Mouse (Mus musculus) left cerebral cortex, postnatal 36 days (tissue): Measurements from ENCODE around the gene Ss18l1. TPM values are rescaled to one million over a fixed set of nuclear protein-coding genes. Genes with fewer than 3 reads are reported as not detected.

ENCODE experiments used
- DNase-seq, 2 experiments: peaks; one replicate each; pipeline ENCODE4 v3.0.0; 2021 to 2022; ENCODE audit warnings: low spot score in 2 of 2, mixed read lengths in 1 of 2
- intact Hi-C: fragments of 180-260 bp; cut with DNase I; formaldehyde crosslinking; loops from one replicate; pipeline ENCODE4 v1.15.1; 2025
- total RNA-seq, 2 experiments: library from RNA; stranded (reverse); gene quantifications; 2 replicates each; pipeline ENCODE4 v1.2.3; 2021

Gene Ss18l1
- 10 to 100 TPM; 36.1 to 39.1 TPM for total RNA-seq

DNA sequence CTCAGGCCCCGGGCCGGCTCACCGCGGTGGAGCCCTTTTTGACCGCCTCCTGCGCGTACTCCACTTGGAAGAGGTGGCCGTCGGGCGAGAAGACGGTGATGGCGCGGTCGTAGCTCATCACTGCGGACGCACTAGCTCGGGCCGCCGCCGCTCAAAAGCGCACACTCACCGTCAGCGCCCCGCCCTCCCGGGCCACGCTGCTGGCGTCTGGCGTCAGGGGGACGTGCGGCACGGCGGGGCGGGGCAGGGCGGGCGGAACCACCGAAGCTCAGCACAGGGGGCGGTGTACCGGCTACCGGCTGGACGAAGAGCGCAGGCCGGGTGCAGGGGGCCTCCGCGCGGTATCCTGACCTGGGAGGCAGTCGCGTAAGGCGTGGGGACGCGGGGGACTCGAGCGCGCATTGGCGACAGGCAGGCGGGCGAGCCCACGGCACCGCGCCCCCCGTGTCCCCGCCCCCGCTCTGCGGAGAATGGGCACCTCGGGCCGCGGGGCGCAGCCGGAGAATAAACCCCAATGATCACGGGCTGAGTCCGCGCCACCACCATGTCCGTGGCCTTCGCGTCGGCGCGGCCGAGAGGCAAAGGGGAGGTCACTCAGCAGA is at the start of gene Ss18l1, which contains the start of gene Psma7:
Gene Ss18l1 (plus strand): TSS at position 254 of the 602 bp plus-strand sequence.
Gene Psma7 (minus strand): TSS at position 178 of the 602 bp plus-strand sequence.
- intact Hi-C loops = loop anchor here (1.0 to 5.0 kb wide), 2 partner anchors 17 to 65 kb away; partner anchors contain the start of gene Taf4
- DNase-seq = peak; percentile 91 to 93

DNA sequence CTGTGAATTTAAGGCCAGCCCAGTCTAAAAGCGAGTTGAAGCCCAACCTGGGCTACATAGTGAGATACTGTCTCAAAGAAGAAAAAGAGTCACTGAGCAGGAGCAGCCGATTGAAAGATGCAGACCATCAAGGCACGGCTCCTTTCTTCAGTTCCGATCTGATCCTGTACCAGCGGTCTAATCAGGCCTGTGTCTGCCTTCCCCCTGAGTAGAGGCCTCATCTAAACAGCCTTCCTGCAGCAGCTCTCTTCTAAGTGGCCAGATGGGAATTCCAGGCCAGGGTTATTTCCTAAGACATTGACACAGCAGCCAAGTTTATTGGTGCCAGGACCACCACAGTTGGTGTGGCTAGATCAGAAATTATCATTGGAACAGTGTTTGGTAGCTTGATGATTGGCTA is 49.2 kb upstream of the Ss18l1 start:
- intact Hi-C loops = no loop called here
- no peak for DNase-seq

DNA sequence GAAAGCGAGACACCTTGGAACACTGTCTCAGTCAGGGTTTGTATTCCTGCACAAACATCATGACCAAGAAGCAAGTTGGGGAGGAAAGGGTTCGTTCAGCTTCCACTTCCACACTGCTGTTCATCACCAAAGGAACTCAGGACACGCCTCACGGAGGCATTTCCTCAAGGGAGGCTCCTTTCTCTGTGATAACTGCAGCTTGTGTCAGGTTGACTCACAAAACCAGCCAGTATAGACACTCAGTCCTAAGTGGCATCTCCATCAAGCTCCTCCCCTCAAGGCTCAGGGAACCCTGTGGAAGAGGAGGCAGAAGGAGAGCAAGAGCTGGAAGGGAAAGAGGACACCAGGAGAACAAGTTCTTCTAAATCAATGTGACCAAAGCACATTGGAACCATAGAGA is 43.9 kb upstream of the Ss18l1 start:
- intact Hi-C loops = no loop called here
- DNase-seq = no peak

DNA sequence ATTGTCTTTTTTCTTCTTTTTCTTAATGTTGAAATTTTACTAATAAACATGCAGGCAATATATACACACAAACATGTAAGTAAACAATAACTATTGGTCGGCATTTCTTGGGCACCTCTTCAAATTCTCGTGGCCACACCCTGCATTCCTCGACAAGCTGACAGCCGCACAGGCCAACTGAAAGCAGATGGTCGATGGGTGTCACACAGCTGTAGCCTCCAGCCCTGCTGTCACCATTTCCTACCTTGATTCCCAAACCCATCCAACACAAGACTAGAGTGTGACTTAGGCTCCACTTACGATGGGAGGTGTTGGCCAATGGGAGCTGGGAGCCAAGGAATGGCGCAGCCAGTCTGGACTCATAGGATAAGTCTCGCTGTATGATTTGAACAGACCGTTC is 40.7 kb upstream of the Ss18l1 start:
- no peak for DNase-seq
- intact Hi-C loops = no loop called here

DNA sequence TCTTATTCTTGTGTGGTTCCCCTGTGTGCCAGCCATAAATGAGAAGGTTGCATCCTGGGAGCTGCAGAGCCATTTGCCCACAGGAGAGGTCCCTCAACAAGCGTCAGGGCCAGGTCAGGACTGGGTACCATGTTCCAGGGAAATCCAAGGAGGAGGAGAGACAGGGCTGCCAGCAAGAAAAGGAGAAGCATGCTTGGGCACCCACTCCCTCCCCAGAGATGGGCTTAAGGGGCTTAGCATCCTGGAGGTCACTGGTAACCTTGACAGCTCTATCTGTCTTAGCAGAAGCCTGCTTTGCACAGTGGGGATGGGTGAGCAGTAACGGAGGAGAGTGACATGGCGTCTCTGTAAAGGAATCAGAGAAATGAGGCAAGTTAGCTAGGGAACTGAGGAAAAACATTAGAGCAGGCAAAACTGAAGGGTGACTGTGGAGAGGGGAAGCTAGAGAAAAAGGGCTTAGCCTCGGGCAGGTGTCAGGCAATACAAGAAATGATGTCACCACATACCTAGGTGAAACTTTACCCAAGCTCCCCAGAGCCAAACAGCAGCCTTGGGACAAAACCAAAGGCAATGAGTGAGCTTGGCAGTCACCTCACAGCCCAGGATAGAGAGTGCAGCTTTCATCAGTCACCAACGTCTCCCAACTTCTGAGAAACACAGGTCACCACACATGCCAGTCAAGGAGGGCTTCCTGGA is 36.5 kb upstream of the Ss18l1 start:
- intact Hi-C loops = no loop called here

DNA sequence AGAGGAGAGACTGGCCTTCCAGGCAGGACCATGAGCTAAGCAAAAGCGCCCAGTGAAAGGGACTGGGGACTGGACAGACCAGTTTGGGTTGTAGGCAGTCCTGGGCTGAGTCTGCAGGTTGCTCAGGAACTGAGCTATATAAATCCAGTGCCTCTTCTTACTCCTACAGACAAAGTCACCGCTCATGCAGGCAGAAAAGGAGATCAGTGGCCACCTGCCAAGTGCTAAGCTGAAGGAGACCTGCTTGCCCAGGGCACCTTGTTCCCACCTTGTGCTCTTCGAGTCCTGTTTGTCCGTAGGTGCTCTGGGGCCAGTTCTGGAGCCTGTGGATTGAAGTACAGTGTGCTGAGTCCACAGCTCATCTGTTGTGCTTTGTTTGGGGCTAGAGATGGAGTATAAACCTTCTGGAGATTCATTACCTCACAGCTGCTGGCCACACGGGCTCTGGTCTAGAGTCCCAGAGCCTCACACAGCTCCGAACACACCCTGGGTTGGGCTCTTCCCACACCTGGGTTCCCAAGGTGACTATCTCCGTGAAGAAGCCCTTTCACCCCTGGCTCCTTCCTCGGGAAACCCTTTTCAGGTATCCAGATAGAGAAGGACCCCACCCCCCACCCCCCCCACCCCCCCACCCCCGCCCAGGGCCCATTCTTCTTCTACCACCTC is 35.8 kb upstream of the Ss18l1 start:
- intact Hi-C loops = no loop called here
- no peak for DNase-seq

More for the DNA sequence above, 36.5 kb upstream of the Ss18l1 start:
- DNase-seq = no peak

DNA sequence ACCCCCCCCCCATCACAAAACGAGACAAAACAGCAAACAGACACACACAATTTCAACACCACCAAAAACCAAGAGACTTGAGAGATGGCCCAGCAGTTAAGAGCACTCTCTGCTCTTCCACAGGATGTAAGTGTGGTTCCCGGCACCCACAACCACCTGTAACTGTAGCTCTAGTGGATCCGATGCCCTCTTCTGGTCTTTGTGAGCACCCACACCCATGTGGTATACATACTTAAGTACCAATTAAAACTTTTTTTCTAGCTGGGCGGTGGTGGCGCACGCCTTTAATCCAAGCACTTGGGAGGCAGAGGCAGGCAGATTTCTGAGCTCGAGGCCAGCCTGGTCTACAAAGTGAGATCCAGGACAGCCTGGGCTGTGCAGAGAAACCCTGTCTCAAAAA is 31.6 kb upstream of the Ss18l1 start:
- no peak for DNase-seq
- intact Hi-C loops = no loop called here

DNA sequence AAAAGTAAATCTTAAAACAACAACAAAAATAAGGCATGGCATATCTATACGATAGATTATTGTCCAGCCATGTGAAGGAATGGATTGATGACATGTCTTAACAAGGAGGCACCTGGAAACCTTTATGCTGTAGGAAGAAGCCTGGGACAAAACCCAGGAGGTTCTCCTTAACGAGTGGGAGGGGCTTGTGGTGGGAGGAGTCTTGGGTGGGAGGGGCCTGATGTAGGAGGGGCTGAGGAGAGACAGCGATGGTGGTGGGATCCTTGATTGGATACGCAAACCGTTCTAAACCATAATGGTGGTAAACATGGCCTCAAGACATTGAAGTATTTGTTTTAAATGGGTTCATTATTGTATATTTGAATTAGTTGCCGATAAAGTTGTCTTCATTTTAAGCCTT is 30.9 kb upstream of the Ss18l1 start:
- intact Hi-C loops = no loop called here
- no peak for DNase-seq

DNA sequence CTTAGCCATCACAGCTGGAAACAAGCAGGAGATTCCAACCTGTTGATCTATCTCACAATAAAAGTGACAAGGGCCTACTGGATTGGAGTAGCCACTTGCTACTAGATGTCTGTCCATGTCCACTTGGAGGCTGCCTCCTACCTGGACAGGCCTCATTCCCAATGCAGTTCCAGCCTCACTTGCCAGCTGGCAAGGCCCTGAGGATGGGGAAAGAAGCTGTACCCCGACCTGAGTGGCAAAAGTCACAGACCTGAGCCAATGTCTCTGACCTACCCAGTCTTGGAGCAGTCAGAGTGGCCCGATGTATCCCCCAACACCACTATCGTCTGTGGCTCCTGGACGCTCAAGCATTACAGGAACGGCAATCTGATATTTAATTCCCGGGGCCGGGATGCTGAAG is 28.6 kb upstream of the Ss18l1 start:
- intact Hi-C loops = no loop called here
- DNase-seq = no peak

DNA sequence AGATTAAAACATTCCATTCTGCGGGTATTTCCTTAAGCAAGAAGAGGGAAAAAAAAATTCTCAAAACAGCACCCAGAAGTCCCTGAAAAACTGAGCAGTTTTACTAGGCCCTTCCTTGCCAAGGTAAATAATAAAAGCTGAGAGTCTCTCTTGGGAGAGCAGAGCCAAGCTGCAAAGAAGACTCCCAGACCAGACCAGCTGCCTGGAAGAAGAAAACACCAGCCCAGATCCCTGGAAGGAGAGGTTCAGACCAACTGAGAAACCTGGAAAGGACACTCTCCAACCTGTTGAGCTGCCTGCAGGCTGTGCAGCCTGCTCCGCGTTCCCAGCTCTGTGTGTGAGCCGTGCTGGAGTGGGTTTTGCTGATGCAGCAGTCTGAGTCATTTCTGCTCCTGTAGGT is 24.7 kb upstream of the Ss18l1 start:
- intact Hi-C loops = no loop called here
- no peak for DNase-seq

DNA sequence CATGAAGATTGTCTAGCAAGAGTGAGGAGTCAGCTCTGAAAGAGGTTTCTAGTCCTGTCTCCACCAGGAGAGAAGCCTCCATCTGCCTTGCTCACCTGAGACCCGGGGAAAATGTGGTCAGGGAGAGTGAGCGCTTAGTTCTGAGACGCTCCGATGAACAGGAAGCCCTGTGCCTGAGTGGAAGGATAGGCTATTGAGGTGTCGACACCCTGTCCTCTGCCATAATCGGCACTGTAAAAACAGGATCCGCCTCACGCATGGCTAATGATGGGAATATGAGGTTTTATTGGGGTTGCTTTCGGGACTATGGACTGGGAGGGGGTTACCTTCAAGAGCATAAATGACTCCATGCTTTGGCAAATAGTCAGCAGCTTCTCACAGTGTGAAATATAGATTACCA is 23.7 kb upstream of the Ss18l1 start:
- DNase-seq = no peak
- intact Hi-C loops = no loop called here

DNA sequence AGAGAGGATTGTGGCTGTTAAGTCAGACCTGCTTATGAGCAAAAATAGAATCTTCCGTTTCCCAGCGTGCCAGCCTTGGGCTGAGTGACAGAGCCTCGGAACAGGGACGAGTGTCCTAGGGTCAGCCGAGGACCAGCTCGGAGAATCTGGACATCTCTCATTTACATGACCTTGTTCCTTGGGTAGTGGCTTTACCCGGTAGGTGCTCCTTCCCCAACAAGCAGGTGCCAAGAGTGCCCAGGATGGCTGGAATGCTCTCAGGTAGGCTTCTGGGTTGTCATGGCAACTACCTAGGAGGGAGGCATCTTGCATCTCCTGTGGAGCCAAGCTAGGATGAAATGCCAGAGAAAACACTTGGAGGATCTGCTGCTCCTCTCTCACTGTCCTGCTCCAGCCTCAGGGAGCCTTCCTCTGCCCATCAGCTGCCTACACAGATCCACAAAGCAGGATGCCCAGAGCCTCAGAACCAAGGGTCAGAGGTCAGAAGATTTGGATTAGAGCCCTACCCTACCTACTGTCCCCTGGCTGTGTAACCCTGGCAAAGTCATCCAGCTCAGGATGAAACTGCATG is 22.1 kb upstream of the Ss18l1 start:
- intact Hi-C loops = no loop called here
- no peak for DNase-seq

DNA sequence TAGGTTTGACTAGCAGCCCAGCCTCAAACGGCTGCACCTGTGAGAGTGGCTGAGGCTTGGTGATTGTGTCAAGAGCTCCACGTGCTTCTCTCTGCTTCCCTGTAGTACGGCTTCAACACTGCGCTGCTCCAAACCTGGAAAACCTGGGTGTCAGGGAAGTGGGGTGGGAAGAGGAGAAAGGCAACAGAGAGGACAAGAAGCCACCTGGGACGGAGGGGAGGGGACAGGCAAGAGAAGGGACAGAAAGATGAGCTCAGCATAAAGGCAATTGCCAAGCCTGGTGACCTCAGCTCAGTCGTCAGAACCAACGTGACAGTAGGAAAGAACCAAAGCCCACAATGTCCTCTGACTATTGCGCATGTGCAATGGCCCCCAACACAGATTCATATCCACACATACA is 21.4 kb upstream of the Ss18l1 start:
- no peak for DNase-seq
- intact Hi-C loops = no loop called here

DNA sequence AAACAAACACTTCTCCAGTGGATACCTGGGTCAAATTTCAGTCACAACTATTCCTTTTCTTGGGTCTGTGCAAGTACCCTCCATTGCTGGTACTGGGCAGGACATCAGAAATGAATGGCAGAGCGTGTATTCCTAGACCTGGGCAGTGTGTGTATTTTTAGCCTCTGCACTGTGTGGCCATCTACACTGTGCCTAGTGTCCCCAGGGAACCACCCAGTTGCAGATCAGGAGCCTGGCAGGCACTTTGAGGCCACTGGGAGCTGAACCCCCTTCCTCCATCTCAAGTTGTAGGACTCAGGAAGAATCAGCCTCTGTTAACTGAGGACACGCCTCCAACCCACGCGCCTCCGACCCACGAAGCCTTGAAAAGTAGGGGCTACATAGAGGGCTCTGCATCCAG is 19.6 kb upstream of the Ss18l1 start:
- intact Hi-C loops = no loop called here
- DNase-seq = no peak

DNA sequence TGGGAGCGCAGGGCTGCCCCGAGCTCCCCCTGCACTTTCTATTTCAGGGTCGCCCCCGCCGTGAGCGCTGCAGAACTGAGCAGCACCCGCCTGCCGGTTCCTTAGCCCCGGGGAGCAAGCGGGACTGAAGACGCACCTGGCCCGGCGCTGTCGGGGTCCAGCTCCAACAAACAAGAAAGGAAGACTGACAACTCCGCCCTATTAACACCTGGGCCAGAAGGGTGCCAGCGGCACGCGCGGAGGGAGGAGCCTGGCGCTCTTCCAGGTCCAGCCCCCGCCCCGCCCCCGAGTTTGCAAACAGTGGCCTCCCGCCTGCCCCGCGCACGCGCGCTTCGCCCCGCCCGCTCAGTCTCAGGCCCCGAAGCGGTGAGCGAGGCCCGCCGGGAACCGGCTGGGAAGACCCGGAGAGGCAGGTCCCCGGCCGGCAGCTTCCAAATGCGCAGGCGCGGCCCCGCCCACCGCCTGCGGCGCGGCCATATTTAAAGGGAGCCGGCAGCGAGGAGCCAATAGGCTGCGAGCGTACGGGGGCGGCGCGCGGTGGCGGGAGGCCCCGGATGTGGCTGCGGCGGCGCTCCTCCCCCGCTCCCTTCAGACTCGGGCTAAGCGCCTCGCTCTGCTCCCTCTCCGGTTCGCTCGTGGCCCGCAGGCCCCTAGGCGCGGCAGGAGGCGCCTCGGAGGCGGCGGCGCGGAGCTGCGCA is 17.8 kb upstream of the Ss18l1 start, which contains the start of gene Lsm14b:
Gene Lsm14b (plus strand): TSS at position 587 of the 698 bp plus-strand sequence.
- intact Hi-C loops = loop anchor here (1.0 to 5.0 kb wide), 3 partner anchors 18 to 107 kb away; partner anchors contain the start of genes Psma7, Ss18l1 and Taf4
- DNase-seq = peak; percentile 99 to 100

DNA sequence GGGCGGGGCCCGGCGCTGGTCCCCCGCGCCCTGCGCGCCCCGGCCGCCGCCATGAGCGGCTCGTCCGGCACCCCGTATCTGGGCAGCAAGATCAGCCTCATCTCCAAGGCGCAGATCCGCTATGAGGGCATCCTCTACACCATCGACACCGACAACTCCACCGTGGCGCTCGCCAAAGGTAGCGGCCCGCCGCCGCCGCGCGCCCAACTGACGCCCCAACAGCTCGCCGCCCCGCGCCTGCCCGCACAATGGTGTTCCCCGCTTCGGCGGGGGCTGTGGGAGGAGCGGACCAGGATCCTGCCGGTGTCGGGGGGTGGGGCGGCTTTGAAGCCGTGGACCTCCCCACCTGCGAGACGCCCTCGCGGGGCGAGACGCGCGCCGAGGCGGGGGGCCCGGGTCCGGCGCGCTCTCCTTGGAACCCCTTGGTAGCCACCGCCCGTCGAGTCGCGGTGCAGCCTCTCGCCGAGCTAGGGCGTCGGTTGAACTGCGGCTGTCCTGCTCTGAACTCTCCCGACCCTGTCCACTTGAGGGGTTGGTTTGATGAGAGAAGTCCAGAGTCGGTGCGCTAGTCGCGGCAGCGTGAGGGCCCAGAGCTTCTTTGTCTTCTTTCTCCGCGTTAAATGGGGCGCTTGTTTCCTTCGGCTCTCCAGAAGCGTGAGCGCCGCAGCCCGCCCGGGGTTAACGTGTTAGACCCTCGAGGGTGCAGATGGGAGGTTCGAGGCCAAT is 17.0 kb upstream of the Ss18l1 start:
- DNase-seq = no peak
- intact Hi-C loops = loop anchor here (1.0 to 5.0 kb wide), 2 partner anchors 17 to 108 kb away; partner anchors contain the start of genes Psma7 and Ss18l1

DNA sequence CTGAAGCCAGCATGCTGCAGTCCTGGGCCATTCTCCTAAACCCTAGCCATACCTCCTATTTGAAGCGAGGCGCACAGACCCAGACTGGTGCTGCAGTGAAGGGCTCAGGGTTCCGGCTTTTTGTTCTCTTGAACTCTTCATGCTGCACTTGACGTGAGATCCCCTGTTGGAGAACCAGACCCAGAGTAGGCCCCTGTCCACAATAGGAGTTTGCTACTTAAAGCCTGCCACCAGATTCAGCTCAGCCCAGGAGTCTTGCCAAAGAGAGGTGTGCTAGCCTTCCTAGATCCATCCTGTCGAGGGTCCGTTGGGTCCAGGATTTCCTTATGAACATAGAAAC is 16.5 kb upstream of the Ss18l1 start:
- no peak for DNase-seq
- intact Hi-C loops = loop anchor here (1.0 to 5.0 kb wide), 2 partner anchors 16 to 109 kb away; partner anchors contain the start of genes Psma7 and Ss18l1

DNA sequence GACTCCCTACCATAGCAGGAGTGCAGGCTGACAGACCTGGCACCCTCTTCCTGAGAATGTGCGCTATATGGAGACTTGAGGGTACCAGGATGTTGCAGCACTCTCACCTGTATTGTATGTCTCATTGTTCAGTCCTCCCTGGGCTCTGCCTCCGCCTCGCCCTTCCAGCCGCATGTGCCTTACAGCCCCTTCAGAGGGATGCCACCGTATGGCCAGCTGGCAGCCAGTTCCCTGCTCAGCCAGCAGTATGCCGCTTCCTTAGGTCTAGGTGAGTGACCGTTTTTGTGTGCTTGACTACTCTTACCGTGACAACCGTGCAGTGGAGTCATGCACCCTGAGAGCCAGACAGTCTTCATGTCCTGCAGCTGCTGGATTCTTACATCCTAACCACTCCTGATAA is 14.5 kb upstream of the Ss18l1 start:
- no peak for DNase-seq
- intact Hi-C loops = loop anchor here (5.0 kb wide), 1 partner anchor 110 kb away; no protein-coding TSS in a partner anchor

DNA sequence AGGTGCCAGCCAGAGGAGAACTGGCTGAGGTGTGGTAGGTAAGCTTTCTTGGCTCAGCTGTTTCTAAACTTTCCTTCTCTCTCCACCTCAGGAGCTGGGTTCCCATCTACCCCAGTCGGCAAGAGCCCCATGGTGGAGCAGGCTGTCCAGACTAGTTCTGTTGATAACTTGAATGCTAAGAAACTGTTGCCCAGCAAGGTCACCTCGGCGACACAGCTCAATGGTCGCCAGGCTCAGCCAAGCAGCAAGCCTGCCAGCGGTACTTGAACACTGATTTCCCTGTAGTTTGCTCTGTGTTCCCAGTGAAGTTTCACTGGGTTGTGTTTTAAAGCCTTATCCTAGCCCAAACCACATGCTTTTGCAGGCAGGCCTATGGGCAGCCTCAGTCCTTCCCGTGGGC is 11.0 kb upstream of the Ss18l1 start:
- no peak for DNase-seq
- intact Hi-C loops = no loop called here
